Mouse (Mus musculus) lung, postnatal 0 days (tissue): ENCODE measurements around the gene D6Ertd527e.

Experiments used
- CTCF ChIP-seq: IDR thresholded peaks from 2 replicates; pipeline ENCODE4 v1.5.1; 2016; ENCODE audit warnings: antibody characterized with exemption, mild to moderate bottlenecking
- EP300 ChIP-seq: IDR thresholded peaks from 2 replicates; pipeline ENCODE4 v1.6.1; 2016; ENCODE audit warnings: antibody characterized with exemption, mild to moderate bottlenecking, control low read depth

GRCm38 (mm10) chr6:87075092-87075685 lies 29.4 kb upstream of the D6Ertd527e start:
- no peak for TF ChIP-seq CTCF
- no peak for TF ChIP-seq EP300
